Mouse (Mus musculus): Measurements from ENCODE around the gene 4930544G11Rik. TPM values are rescaled to one million over a fixed set of nuclear protein-coding genes. Genes with fewer than 3 reads are reported as not detected.

4930544G11Rik gene
- polyA plus RNA-seq, 1 experiment from 2014 or later = not detected

DNA sequence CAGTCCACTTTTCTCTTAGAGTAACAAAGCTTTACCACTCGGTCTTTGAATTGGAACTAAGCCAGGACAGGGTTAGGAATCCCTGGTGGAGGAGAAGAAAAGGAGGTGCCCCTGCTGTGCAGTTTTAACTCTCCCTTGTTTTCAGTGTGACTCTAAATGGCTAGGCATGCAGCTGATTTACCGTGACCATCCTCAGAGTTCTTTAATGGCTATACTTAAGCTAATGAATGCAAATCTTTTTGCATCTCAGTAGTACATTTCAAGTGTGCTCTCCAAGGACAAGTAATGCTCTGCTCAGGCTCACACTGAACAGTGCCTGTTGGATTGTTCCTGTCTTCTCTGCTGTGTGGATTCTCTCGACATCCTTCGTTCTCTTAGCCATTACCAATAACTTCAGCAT is 19.2 kb upstream of the 4930544G11Rik start:
- ATAC-seq (replicated peaks; ENCODE audit: low FRiP score, low TSS enrichment, low read depth) (no peak), DNase-seq (ENCODE audit: low spot score) (no peak)
- no peak overlapping the region for H3K9ac ChIP-seq (ENCODE audit: low read length)
- H3K4me1 ChIP-seq (replicated peaks; ENCODE audit: control insufficient read depth, insufficient read depth, low read length) = peaks cover 6% of the 10 kb centered on the region; the same call in 1 of the 2 replicates
- no peak overlapping the region for H3K4me2 ChIP-seq (ENCODE audit: low read length)
- H3K9me3 ChIP-seq (ENCODE audit: control insufficient read depth, low read length) = no peaks in the 10 kb centered on the region
- H3K4me3 ChIP-seq (ENCODE audit: low read depth, low read length) = no peak overlapping the region
- H3K36me3 ChIP-seq (ENCODE audit: control insufficient read depth, insufficient read depth, low read length) = no peaks in the 10 kb centered on the region
- H3K27me3 ChIP-seq (replicated peaks; ENCODE audit: control insufficient read depth, insufficient read depth, low read length) = 0 out of 2 replicates have a peak, but pooled peaks cover 2% of the 10 kb centered on the region
- no peak overlapping the region for H3K27ac ChIP-seq (ENCODE audit: low read depth)
- 59% methylated on average over 4 of the region's 4 CpGs for WGBS

DNA sequence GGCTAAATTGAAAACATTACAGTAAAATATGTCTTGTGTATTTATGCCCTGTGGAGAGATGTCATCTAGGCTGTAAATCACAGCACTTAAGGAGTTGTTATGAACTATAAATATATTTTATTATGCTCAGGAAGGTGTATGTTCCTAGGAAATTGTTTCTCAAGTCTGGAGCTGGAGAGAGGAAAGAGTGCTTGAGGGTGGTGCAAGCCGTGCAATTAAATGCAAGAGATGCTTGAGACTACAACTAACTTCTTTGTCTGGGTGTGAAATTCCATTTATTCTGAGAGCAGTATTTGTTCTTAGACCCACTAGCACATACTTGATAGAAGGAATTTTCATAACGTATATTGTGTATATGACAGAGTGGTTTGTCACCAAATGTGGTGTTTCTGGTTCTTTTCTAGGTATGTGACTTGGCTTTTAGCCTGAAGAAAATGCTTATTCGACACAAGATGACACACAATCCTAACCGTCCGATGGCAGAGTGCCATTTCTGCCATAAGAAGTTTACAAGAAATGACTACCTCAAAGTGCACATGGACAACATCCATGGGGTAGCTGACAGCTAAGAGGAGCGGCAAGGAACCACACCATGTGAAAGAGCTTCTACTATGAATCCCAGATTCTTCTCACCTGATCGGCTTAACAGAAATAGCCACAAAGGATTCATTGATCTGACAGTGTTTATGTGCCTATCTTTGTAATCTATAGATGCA is 16.7 kb upstream of the 4930544G11Rik start:
- H3K9me3 ChIP-seq (ENCODE audit: control insufficient read depth, low read length) = no peaks in the 10 kb centered on the region
- H3K36me3 ChIP-seq (ENCODE audit: control insufficient read depth, insufficient read depth, low read length) = no peaks in the 10 kb centered on the region
- H3K4me3 ChIP-seq (ENCODE audit: low read depth, low read length) = no peak overlapping the region
- peak; percentile 76 for ATAC-seq (replicated peaks; ENCODE audit: low FRiP score, low TSS enrichment, low read depth)
- peaks cover 6% of the 10 kb centered on the region; the same call in 1 of the 2 replicates for H3K4me1 ChIP-seq (replicated peaks; ENCODE audit: control insufficient read depth, insufficient read depth, low read length)
- H3K27me3 ChIP-seq (replicated peaks; ENCODE audit: control insufficient read depth, insufficient read depth, low read length) = 0 out of 2 replicates have a peak, but pooled peaks cover 3% of the 10 kb centered on the region
- WGBS = 44% methylated on average over 7 of the region's 7 CpGs
- DNase-seq (ENCODE audit: low spot score) = no peak
- H3K27ac ChIP-seq (ENCODE audit: low read depth) = no peak overlapping the region
- no peak overlapping the region for H3K9ac ChIP-seq (ENCODE audit: low read length)
- H3K4me2 ChIP-seq (ENCODE audit: low read length) = no peak overlapping the region

DNA sequence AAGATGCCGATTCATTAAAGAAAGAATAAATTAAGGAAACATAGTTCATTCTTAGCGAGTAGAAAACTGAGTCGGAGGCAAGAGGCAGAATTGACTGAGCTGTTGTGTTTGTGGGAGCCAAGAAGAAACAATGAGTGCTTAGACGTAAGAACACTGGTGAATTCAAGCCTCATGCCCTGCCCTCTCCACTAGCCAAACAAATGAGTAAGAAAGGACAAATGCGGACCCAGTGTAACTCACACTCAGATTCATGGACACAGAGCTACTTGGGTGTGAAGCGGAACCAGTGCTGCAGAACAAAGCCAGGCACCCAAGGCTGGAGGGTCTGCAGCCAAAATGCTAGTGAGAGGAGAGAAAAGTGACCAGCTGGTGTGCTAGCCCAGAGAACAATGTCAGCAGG is 1.9 kb upstream of the 4930544G11Rik start:
- H3K9me3 ChIP-seq (ENCODE audit: control insufficient read depth, low read length) = peaks cover 3% of the 10 kb centered on the region; the same call in 1 of the 2 replicates
- DNase-seq (ENCODE audit: low spot score) (no peak), ATAC-seq (replicated peaks; ENCODE audit: low FRiP score, low TSS enrichment, low read depth) (no peak)
- H3K9ac ChIP-seq (ENCODE audit: low read length) = no peak overlapping the region
- no peaks in the 10 kb centered on the region for H3K36me3 ChIP-seq (ENCODE audit: control insufficient read depth, insufficient read depth, low read length)
- H3K27ac ChIP-seq (ENCODE audit: low read depth) = no peak overlapping the region
- no peaks in the 10 kb centered on the region for H3K27me3 ChIP-seq (replicated peaks; ENCODE audit: control insufficient read depth, insufficient read depth, low read length)
- no peak overlapping the region for H3K4me3 ChIP-seq (ENCODE audit: low read depth, low read length)
- H3K4me2 ChIP-seq (ENCODE audit: low read length) = no peak overlapping the region
- 81% methylated on average over 6 of the region's 6 CpGs for WGBS
- H3K4me1 ChIP-seq (replicated peaks; ENCODE audit: control insufficient read depth, insufficient read depth, low read length) = no peaks in the 10 kb centered on the region

DNA sequence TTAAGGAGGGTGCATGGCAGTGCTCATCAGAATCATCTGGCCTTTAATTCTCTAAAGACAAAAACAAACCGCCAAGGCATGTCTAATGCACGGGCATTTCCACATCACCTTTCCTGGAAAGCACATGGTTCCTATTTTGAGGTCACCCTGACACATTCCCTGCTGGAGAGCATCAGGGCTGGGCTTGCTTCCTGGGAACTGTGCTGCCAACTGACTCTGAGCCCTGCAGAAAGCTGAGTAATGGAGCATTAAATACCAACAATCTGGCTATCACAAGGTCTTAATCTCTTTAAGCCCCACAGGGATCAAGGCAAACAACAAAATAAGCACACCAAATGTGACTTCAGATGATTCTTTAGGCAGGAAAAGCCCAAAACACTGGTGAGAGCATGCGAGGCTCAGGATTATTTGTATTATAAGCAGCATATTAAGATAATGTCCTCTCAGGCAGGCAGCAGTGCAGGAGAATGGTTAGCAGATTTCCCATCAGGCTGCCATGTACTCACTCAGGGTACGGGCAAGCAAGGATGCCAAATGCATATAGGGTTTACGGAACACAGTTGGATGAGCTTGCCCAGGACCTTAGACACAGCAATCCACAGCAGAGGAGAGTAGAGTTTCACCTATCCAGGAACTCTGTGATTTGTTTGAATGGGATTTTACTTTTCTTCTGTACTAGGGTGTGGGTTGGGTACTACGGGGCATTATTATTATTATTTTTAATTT is 17.1 kb downstream of the 4930544G11Rik start:
- no peak for ATAC-seq (replicated peaks; ENCODE audit: low FRiP score, low TSS enrichment, low read depth)
- H3K9me3 ChIP-seq (ENCODE audit: control insufficient read depth, low read length) = no peaks in the 10 kb centered on the region
- DNase-seq (ENCODE audit: low spot score) = no peak
- H3K27ac ChIP-seq (ENCODE audit: low read depth) = no peak overlapping the region
- no peak overlapping the region for H3K4me2 ChIP-seq (ENCODE audit: low read length)
- no peak overlapping the region for H3K9ac ChIP-seq (ENCODE audit: low read length)
- H3K4me1 ChIP-seq (replicated peaks; ENCODE audit: control insufficient read depth, insufficient read depth, low read length) = no peaks in the 10 kb centered on the region
- no peaks in the 10 kb centered on the region for H3K36me3 ChIP-seq (ENCODE audit: control insufficient read depth, insufficient read depth, low read length)
- WGBS = 75% methylated on average over 6 of the region's 6 CpGs
- no peak overlapping the region for H3K4me3 ChIP-seq (ENCODE audit: low read depth, low read length)
- no peaks in the 10 kb centered on the region for H3K27me3 ChIP-seq (replicated peaks; ENCODE audit: control insufficient read depth, insufficient read depth, low read length)

DNA sequence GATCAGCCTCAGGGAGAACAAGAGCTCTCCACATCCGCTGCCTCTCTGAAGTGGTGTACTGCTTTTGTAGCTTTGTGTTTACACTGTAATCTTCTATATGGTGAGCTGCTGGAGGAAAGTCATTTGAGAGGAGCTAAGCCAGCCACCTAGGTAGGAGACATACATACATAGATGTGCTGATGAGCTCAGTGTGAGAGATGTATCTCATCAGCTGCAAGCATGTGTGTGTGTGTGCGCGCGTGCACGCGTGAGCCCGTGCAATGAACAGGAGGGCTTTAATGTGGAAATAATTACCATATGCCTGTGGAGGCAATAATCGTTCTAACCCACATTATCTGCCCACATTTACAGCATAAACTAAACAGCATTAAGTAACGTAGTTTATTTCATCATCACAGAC is 18.0 kb downstream of the 4930544G11Rik start:
- no peak overlapping the region for H3K4me2 ChIP-seq (ENCODE audit: low read length)
- no peaks in the 10 kb centered on the region for H3K4me1 ChIP-seq (replicated peaks; ENCODE audit: control insufficient read depth, insufficient read depth, low read length)
- H3K9me3 ChIP-seq (ENCODE audit: control insufficient read depth, low read length) = no peaks in the 10 kb centered on the region
- H3K9ac ChIP-seq (ENCODE audit: low read length) = no peak overlapping the region
- DNase-seq (ENCODE audit: low spot score) (no peak), ATAC-seq (replicated peaks; ENCODE audit: low FRiP score, low TSS enrichment, low read depth) (no peak)
- H3K36me3 ChIP-seq (ENCODE audit: control insufficient read depth, insufficient read depth, low read length) = no peaks in the 10 kb centered on the region
- H3K27ac ChIP-seq (ENCODE audit: low read depth) = no peak overlapping the region
- no peaks in the 10 kb centered on the region for H3K27me3 ChIP-seq (replicated peaks; ENCODE audit: control insufficient read depth, insufficient read depth, low read length)
- 78% methylated on average over 9 of the region's 9 CpGs for WGBS
- no peak overlapping the region for H3K4me3 ChIP-seq (ENCODE audit: low read depth, low read length)

DNA sequence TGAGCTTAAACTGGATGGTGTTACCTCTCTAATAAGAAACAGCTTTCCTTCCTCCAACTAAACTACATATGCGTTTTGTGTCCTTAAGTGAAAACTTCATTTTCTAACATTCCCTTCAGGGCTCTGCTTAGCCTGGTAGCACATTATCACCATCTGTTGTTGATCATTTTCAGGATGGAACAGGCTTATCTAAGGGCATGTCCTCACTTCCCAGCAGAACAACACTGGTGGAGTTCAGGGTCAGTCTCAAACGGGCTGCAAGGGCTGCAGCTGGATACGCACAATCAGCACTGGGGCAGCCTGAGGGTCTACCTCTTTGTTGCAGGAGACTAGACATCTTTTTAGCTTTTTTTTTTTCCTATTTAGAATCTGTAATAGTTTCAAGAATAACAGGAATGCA is 39.7 kb downstream of the 4930544G11Rik start:
- DNase-seq (ENCODE audit: low spot score) (no peak), ATAC-seq (replicated peaks; ENCODE audit: low FRiP score, low TSS enrichment, low read depth) (no peak)
- H3K4me2 ChIP-seq (ENCODE audit: low read length) = no peak overlapping the region
- no peak overlapping the region for H3K27ac ChIP-seq (ENCODE audit: low read depth)
- no peaks in the 10 kb centered on the region for H3K4me1 ChIP-seq (replicated peaks; ENCODE audit: control insufficient read depth, insufficient read depth, low read length)
- H3K9me3 ChIP-seq (ENCODE audit: control insufficient read depth, low read length) = no peaks in the 10 kb centered on the region
- H3K27me3 ChIP-seq (replicated peaks; ENCODE audit: control insufficient read depth, insufficient read depth, low read length) = no peaks in the 10 kb centered on the region
- no peak overlapping the region for H3K9ac ChIP-seq (ENCODE audit: low read length)
- 76% methylated on average over 3 of the region's 3 CpGs for WGBS
- H3K36me3 ChIP-seq (ENCODE audit: control insufficient read depth, insufficient read depth, low read length) = no peaks in the 10 kb centered on the region
- H3K4me3 ChIP-seq (ENCODE audit: low read depth, low read length) = no peak overlapping the region

DNA sequence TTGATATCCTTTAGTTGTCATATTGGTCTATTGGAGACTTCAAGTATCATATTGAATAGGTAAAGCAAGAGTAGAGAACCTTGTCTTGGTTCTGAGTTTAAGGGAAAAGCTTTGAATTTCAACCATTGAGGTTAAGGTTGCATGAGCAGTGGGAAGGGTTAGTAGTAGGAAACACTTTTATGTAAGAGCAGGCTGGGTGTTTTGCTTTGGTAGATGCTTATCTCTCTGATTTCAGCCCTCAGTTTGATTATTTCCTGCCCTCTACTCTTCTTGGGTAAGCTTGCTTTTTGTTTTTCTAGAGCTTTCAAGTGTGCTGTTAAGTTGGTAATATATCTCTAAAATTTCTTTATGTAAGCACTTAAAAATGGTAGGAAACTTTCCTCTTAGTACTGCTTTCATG is 45.9 kb downstream of the 4930544G11Rik start:
- Histone ChIP-seq H3K36me3 (ENCODE audit: control insufficient read depth, insufficient read depth, low read length) (no peaks in the 10 kb centered on the region), H3K4me1 (replicated peaks; ENCODE audit: control insufficient read depth, insufficient read depth, low read length) (no peaks in the 10 kb centered on the region), H3K27ac (ENCODE audit: low read depth) (no peak overlapping the region), H3K27me3 (replicated peaks; ENCODE audit: control insufficient read depth, insufficient read depth, low read length) (no peaks in the 10 kb centered on the region), H3K4me2 (ENCODE audit: low read length) (no peak overlapping the region), H3K4me3 (ENCODE audit: low read depth, low read length) (no peak overlapping the region), H3K9ac (ENCODE audit: low read length) (no peak overlapping the region), H3K9me3 (ENCODE audit: control insufficient read depth, low read length) (no peaks in the 10 kb centered on the region)
- DNase-seq (ENCODE audit: low spot score) = no peak
- no peak for ATAC-seq (replicated peaks; ENCODE audit: low FRiP score, low TSS enrichment, low read depth)

Measured in intestine, embryonic 14.5 days (tissue).